Mouse (Mus musculus): ENCODE results near the gene Gm45711. TPM values are rescaled to one million over a fixed set of nuclear protein-coding genes. Genes with fewer than 3 reads are reported as not detected.
"Not testable (repeated sequence)": the region's sequence is repeated elsewhere in the genome, so short reads cannot be mapped to it uniquely, and the experiment has no call there.

The Gm45711 gene
- not detected in 2 replicates for polyA plus RNA-seq (2012; rRNA removed)
- polyA plus RNA-seq (2014; fragmentation: Nextera tagmentation; extraction: Ambion mirVana), result not detected in 2 replicates

GRCm38 (mm10) chr8:104309441-104310155, at the start of gene Gm45711, which contains the start of gene Cmtm1:
Gene Gm45711, minus strand, starts transcription at chr8:104310081.
Gene Cmtm1, minus strand, starts transcription at chr8:104310145.
- not testable (repeated sequence) for H3K27me3 ChIP-seq (ENCODE audit: control insufficient read depth, insufficient read depth, low read length); H3K9me3 ChIP-seq (ENCODE audit: control insufficient read depth, low read length); H3K4me2 ChIP-seq (ENCODE audit: low read depth); H3K4me3 ChIP-seq (ENCODE audit: insufficient read depth in 1 of 2, low read depth in 2 of 2, low read length in 2 of 2); DNase-seq (ENCODE audit: low read depth in 3 of 3, low spot score in 3 of 3); ATAC-seq (ENCODE audit: insufficient read depth); H3K9ac ChIP-seq (replicated peaks); H3K36me3 ChIP-seq (replicated peaks; ENCODE audit: control insufficient read depth, insufficient read depth, low read depth); H3K27ac ChIP-seq; H3K4me1 ChIP-seq (replicated peaks; ENCODE audit: control insufficient read depth in 2 of 2, insufficient read depth in 2 of 2, low read length in 1 of 2)
- 77% methylated on average over 33 of the region's 36 CpGs for WGBS (ENCODE audit: insufficient replicate concordance)

- no peak overlapping the region for H3K4me2 ChIP-seq (ENCODE audit: low read depth)
- WGBS (ENCODE audit: insufficient replicate concordance), result 67% methylated on average over 3 of the region's 3 CpGs
Observed at GRCm38 (mm10) chr8:104358637-104359036, 48.8 kb upstream of the Gm45711 start.

DNA sequence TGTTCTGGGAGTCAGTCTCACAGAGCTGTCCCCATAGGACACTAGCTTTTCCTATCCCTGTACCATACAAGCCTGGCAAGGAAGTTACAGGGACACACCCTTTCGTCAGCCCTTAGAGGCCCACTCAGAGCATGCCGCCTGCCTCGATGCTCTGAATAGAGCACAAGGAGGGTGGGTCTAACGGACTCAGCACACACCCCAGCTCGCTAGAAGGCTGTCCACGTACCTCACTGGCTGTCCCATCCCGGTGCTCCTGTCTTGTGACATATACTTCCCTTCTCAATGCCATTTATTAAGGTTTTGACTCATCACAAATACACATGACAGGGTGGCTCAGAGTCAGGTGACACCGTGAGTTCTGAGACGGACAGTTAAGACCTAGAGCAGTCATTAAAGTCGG, 44.6 kb upstream of the Gm45711 start:
- Histone ChIP-seq H3K4me3 (ENCODE audit: insufficient read depth in 1 of 2, low read depth in 2 of 2, low read length in 2 of 2) (no peak overlapping the region), H3K27me3 (ENCODE audit: control insufficient read depth, insufficient read depth, low read length) (no peaks in the 10 kb centered on the region), H3K9ac (replicated peaks) (no peak overlapping the region), H3K36me3 (replicated peaks; ENCODE audit: control insufficient read depth, insufficient read depth, low read depth) (no peaks in the 10 kb centered on the region), H3K4me1 (replicated peaks; ENCODE audit: control insufficient read depth in 2 of 2, insufficient read depth in 2 of 2, low read length in 1 of 2) (no peaks in the 10 kb centered on the region), H3K9me3 (ENCODE audit: control insufficient read depth, low read length) (no peaks in the 10 kb centered on the region), H3K4me2 (ENCODE audit: low read depth) (no peak overlapping the region), H3K27ac (no peak overlapping the region)
- ATAC-seq (ENCODE audit: insufficient read depth) (no peak), DNase-seq (ENCODE audit: low read depth in 3 of 3, low spot score in 3 of 3) (no peak)
- no peak for TF ChIP-seq CTCF (IDR thresholded peaks at IDR 0.05; ENCODE audit: low read depth)
- TF ChIP-seq EP300 (IDR thresholded peaks at IDR 0.05; ENCODE audit: low read depth), result no peak
- 71% methylated on average over 10 of the region's 10 CpGs for WGBS (ENCODE audit: insufficient replicate concordance)

More at GRCm38 (mm10) chr8:104358637-104359036, 48.8 kb upstream of the Gm45711 start:
- no peaks in the 10 kb centered on the region for H3K27me3 ChIP-seq (ENCODE audit: control insufficient read depth, insufficient read depth, low read length)
- H3K9me3 ChIP-seq (ENCODE audit: control insufficient read depth, low read length), result no peaks in the 10 kb centered on the region
- H3K36me3 ChIP-seq (replicated peaks; ENCODE audit: control insufficient read depth, insufficient read depth, low read depth), result no peaks in the 10 kb centered on the region
- no peak overlapping the region for H3K4me3 ChIP-seq (ENCODE audit: insufficient read depth in 1 of 2, low read depth in 2 of 2, low read length in 2 of 2)
- H3K27ac ChIP-seq, result no peak overlapping the region
- ATAC-seq (ENCODE audit: insufficient read depth) (no peak), DNase-seq (ENCODE audit: low read depth in 3 of 3, low spot score in 3 of 3) (no peak)
- no peak for TF ChIP-seq EP300 (IDR thresholded peaks at IDR 0.05; ENCODE audit: low read depth)
- no peak overlapping the region for H3K9ac ChIP-seq (replicated peaks)
- peaks cover 0 to 6% of the 10 kb centered on the region in 2 experiments; a peak in 2 of 4 replicates for H3K4me1 ChIP-seq (replicated peaks; ENCODE audit: control insufficient read depth in 2 of 2, insufficient read depth in 2 of 2, low read length in 1 of 2)

GRCm38 (mm10) chr8:104353186-104353585, 43.3 kb upstream of the Gm45711 start:
- Histone ChIP-seq H3K4me1 (replicated peaks; ENCODE audit: control insufficient read depth in 2 of 2, insufficient read depth in 2 of 2, low read length in 1 of 2) (no peaks in the 10 kb centered on the region), H3K9me3 (ENCODE audit: control insufficient read depth, low read length) (no peaks in the 10 kb centered on the region), H3K4me2 (ENCODE audit: low read depth) (no peak overlapping the region), H3K9ac (replicated peaks) (no peak overlapping the region), H3K36me3 (replicated peaks; ENCODE audit: control insufficient read depth, insufficient read depth, low read depth) (no peaks in the 10 kb centered on the region), H3K27me3 (ENCODE audit: control insufficient read depth, insufficient read depth, low read length) (no peaks in the 10 kb centered on the region), H3K4me3 (ENCODE audit: insufficient read depth in 1 of 2, low read depth in 2 of 2, low read length in 2 of 2) (no peak overlapping the region), H3K27ac (no peak overlapping the region)
- no peak for DNase-seq (ENCODE audit: low read depth in 3 of 3, low spot score in 3 of 3)
- TF ChIP-seq EP300 (IDR thresholded peaks at IDR 0.05; ENCODE audit: low read depth), result no peak
- TF ChIP-seq CTCF (IDR thresholded peaks at IDR 0.05; ENCODE audit: low read depth), result peak; percentile 42
- WGBS (ENCODE audit: insufficient replicate concordance), result 45% methylated on average over 5 of the region's 5 CpGs
- ATAC-seq (ENCODE audit: insufficient read depth), result no peak

- Histone ChIP-seq H3K27me3 (ENCODE audit: control insufficient read depth, insufficient read depth, low read length) (no peaks in the 10 kb centered on the region), H3K9ac (replicated peaks) (no peak overlapping the region), H3K36me3 (replicated peaks; ENCODE audit: control insufficient read depth, insufficient read depth, low read depth) (no peaks in the 10 kb centered on the region; the same call in 1 of the 2 replicates), H3K4me1 (replicated peaks; ENCODE audit: control insufficient read depth in 2 of 2, insufficient read depth in 2 of 2, low read length in 1 of 2) (no peaks in the 10 kb centered on the region; a peak in 1 of 4 replicates), H3K9me3 (ENCODE audit: control insufficient read depth, low read length) (no peaks in the 10 kb centered on the region), H3K4me3 (ENCODE audit: insufficient read depth in 1 of 2, low read depth in 2 of 2, low read length in 2 of 2) (no peak overlapping the region), H3K4me2 (ENCODE audit: low read depth) (no peak overlapping the region), H3K27ac (no peak overlapping the region)
- WGBS (ENCODE audit: insufficient replicate concordance), result 71% methylated on average over 13 of the region's 13 CpGs
- TF ChIP-seq EP300 (IDR thresholded peaks at IDR 0.05; ENCODE audit: low read depth) (no peak), CTCF (IDR thresholded peaks at IDR 0.05; ENCODE audit: low read depth) (no peak)
- DNase-seq (ENCODE audit: low read depth in 3 of 3, low spot score in 3 of 3), result no peak
- ATAC-seq (ENCODE audit: insufficient read depth), result no peak
Observed at GRCm38 (mm10) chr8:104350047-104350446, 40.2 kb upstream of the Gm45711 start.

Measured in liver, embryonic 14.5 days (tissue).